8 mouse cellular contexts compared by ENCODE assay signal in the genomic region with DNA sequence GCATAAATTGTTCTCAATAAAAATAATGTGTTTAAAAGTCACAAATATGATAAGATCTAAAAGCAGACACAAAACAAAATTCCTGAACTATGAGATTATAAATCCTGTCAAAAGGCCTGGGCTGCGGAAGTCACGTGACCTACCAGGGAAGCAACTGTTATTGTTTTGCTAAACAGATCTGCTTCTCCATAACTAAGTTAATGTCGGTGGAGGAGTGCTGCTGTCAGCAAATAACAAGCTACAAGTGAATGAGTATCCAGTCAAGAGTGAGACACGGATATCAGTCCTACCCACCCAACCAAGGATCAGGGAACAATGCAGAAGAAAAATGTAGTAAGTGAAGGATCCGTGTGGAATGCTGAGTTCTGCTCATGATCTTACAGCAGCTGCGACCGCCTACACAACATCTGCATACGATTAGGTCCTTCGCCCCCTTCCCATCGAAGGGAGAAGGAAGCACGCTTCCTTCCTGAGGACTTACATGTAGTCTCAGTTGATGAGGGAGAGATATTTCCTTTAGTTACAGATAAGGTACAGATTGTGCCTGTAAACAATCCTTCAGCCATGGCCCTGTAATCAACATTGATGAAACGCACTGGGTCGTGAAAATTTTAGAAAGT. TPM values are rescaled to one million over a fixed set of nuclear protein-coding genes. Genes with fewer than 3 reads are reported as not detected.
DNase-seq lines count a peak whose midpoint lies in the region; ATAC-seq lines count a peak whose summit lies in the region.

No protein-coding gene starts in this region.

- ATAC-seq in hindbrain, embryonic 13.5 days (ENCODE audit: low FRiP score) = no peak
- ATAC-seq in kidney, embryonic 15.5 days (replicated peaks; ENCODE audit: low FRiP score) = 0 out of 2 replicates have a peak, but pooled peaks have one; percentile 25

- no peak overlapping the region for H3K4me2 ChIP-seq in hindbrain, embryonic 13.5 days
- H3K4me2 ChIP-seq in kidney, embryonic 15.5 days = 0 out of 2 replicates have a peak overlapping the region, but pooled peaks have one; percentile 16

- no peaks in the 10 kb centered on the region for H3K27me3 ChIP-seq in hindbrain, embryonic 10.5 days (ENCODE audit: insufficient read depth, poor library complexity, severe bottlenecking)
- no peaks in the 10 kb centered on the region for H3K27me3 ChIP-seq in hindbrain, embryonic 13.5 days
- no peaks in the 10 kb centered on the region for H3K27me3 ChIP-seq in embryonic facial prominence, embryonic 10.5 days (replicated peaks; ENCODE audit: low read depth, poor library complexity, severe bottlenecking)
- H3K27me3 ChIP-seq in kidney, embryonic 15.5 days = no peaks in the 10 kb centered on the region

- no peak overlapping the region for H3K27ac ChIP-seq in hindbrain, embryonic 10.5 days
- H3K27ac ChIP-seq in hindbrain, embryonic 13.5 days = no peak overlapping the region
- no peak overlapping the region for H3K27ac ChIP-seq in embryonic facial prominence, embryonic 10.5 days (replicated peaks)
- peak overlapping the region; percentile 62 for H3K27ac ChIP-seq in kidney, embryonic 15.5 days

- H3K36me3 ChIP-seq in hindbrain, embryonic 10.5 days = no peaks in the 10 kb centered on the region
- H3K36me3 ChIP-seq in hindbrain, embryonic 13.5 days = no peaks in the 10 kb centered on the region
- no peaks in the 10 kb centered on the region for H3K36me3 ChIP-seq in embryonic facial prominence, embryonic 10.5 days (replicated peaks)
- H3K36me3 ChIP-seq in kidney, embryonic 15.5 days = no peaks in the 10 kb centered on the region

- H3K4me3 ChIP-seq in hindbrain, embryonic 10.5 days = no peak overlapping the region
- no peak overlapping the region for H3K4me3 ChIP-seq in hindbrain, embryonic 13.5 days
- peak overlapping the region; percentile 21 for H3K4me3 ChIP-seq in embryonic facial prominence, embryonic 10.5 days
- H3K4me3 ChIP-seq in kidney, embryonic 15.5 days (replicated peaks) = no peak overlapping the region

- H3K9ac ChIP-seq in hindbrain, embryonic 13.5 days = no peak overlapping the region
- H3K9ac ChIP-seq in kidney, embryonic 15.5 days = no peak overlapping the region

- H3K4me1 ChIP-seq in hindbrain, embryonic 10.5 days (replicated peaks) = peaks cover 5% of the 10 kb centered on the region; the same call in 1 of the 2 replicates
- no peaks in the 10 kb centered on the region for H3K4me1 ChIP-seq in hindbrain, embryonic 13.5 days (replicated peaks)
- peaks cover 14% of the 10 kb centered on the region for H3K4me1 ChIP-seq in embryonic facial prominence, embryonic 10.5 days
- peaks cover 13% of the 10 kb centered on the region for H3K4me1 ChIP-seq in kidney, embryonic 15.5 days

- H3K9me3 ChIP-seq in hindbrain, embryonic 10.5 days = no peaks in the 10 kb centered on the region
- no peaks in the 10 kb centered on the region for H3K9me3 ChIP-seq in hindbrain, embryonic 13.5 days
- no peaks in the 10 kb centered on the region for H3K9me3 ChIP-seq in embryonic facial prominence, embryonic 10.5 days
- no peaks in the 10 kb centered on the region for H3K9me3 ChIP-seq in kidney, embryonic 15.5 days (replicated peaks)

- DNase-seq in hindbrain, embryonic 10.5 days (ENCODE audit: low spot score) = peak; percentile 16
- peak; percentile 45 for DNase-seq in embryonic facial prominence, embryonic 10.5 days (ENCODE audit: low spot score)
- DNase-seq in lung, postnatal 14 days = peak; percentile 61
- DNase-seq in urinary bladder, postnatal 25 days (ENCODE audit: low spot score) = no peak
- no peak for DNase-seq in ovary, postnatal 36 days (ENCODE audit: low spot score)
- no peak for DNase-seq in frontal cortex, postnatal 14 days (ENCODE audit: low spot score in 2 of 2)

- WGBS in hindbrain, embryonic 10.5 days = 66% methylated on average over 13 of the region's 13 CpGs
- whole genome bisulfite sequencing in hindbrain, embryonic 13.5 days = 67% methylated on average over 13 of the region's 13 CpGs
- WGBS in embryonic facial prominence, embryonic 10.5 days = 46% methylated on average over 13 of the region's 13 CpGs
- 51% methylated on average over 13 of the region's 13 CpGs for WGBS in kidney, embryonic 15.5 days

RNA-seq across cellular contexts. Expression of gene Efcab14, which starts 28.5 kb away (rescaled TPM):
- polyA plus RNA-seq in hindbrain, embryonic 10.5 days (2016; fragmentation: Nextera tagmentation; extraction: Ambion mirVana) = 31.0 and 33.7 TPM in 2 replicates
- polyA plus RNA-seq in hindbrain, embryonic 13.5 days (2015; fragmentation: Nextera tagmentation; extraction: Ambion mirVana) = 20.6 and 21.3 TPM in 2 replicates
- polyA plus RNA-seq in embryonic facial prominence, embryonic 10.5 days (2016; fragmentation: Nextera tagmentation; extraction: Ambion mirVana) = 33.5 and 34.2 TPM in 2 replicates
- 36.7 and 37.2 TPM in 2 replicates for polyA plus RNA-seq in kidney, embryonic 15.5 days (2015; fragmentation: Nextera tagmentation; extraction: Ambion mirVana)

Comparison
In these comparisons a context has a peak if more than half of its experiments do, and no peak if none do; other contexts are left out.
1. DNase-seq: peak in hindbrain, embryonic 10.5 days (single experiment), embryonic facial prominence, embryonic 10.5 days (single experiment) and lung, postnatal 14 days (single experiment); none in urinary bladder, postnatal 25 days (single experiment), ovary, postnatal 36 days (single experiment) and frontal cortex, postnatal 14 days (0 of 2).